Mouse (Mus musculus) heart, adult 18-20 months (tissue): ENCODE results near the gene Prl5a1. TPM values are rescaled to one million over a fixed set of nuclear protein-coding genes. Genes with fewer than 3 reads are reported as not detected.

ENCODE experiments used
- DNase-seq, 2 experiments: peaks; one replicate each; pipeline ENCODE4 v3.0.0; 2021 to 2022; ENCODE audit warnings: mixed read lengths in 1 of 2
- long read RNA-seq, 2 experiments: library from polyadenylated mRNA; stranded (forward); transcript quantifications; one replicate each; pipeline ENCODE4 v2.0.0; 2021
- total RNA-seq, 2 experiments: library from RNA; stranded (reverse); gene quantifications; 2 replicates each; pipeline ENCODE4 v1.2.3; 2021

Gene Prl5a1
- not detected for total RNA-seq
- long read RNA-seq, experiment 1: 0 reads
- long read RNA-seq, experiment 2: 0 reads

DNA sequence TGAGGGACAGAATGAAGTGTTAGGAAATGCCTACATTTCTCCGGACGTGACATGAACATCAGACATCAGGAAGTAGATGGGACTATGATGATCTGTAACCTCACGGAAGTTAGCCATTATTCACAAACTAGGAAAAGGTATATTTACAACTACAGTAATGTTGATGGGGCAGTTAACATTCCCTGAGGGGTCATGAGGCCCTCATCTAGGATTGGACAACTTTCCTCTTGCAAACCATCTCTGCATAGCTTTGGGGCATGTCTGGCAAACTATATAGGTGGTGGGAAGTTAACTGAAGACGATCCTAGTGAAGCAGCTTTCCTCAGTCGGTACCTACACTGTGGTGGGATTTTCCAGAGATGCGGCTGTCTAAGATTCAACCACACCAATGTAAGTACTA lies at the start of gene Prl5a1:
Prl5a1 (plus strand) TSS at position 301 of the 400 bp plus-strand sequence.
- no peak for DNase-seq

- DNase-seq: no peak
Observed at GRCm38 (mm10) chr13:28096161-28096560, 46.1 kb upstream of the Prl5a1 start.

GRCm38 (mm10) chr13:28108536-28108935 lies 33.7 kb upstream of the Prl5a1 start:
- DNase-seq: no peak

DNA sequence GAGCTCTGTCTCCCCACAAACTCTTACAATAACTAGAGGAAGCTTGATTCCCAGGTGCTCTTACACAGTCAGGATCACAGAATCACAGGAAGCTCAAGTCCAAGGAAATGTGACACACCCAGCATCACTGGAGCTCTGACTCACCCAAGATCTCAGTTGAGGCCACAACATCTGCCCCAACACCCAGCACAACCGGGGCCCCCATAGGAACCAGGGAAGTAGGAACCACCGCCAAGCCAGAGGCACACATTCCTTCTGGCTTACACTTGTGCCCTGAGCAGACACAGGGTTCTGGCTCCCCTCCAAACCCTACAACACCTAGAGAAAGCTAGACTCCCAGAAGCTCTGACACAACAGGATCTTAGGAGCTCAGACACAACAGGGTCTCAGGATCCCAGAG lies 9.5 kb upstream of the Prl5a1 start:
- no peak for DNase-seq

DNA sequence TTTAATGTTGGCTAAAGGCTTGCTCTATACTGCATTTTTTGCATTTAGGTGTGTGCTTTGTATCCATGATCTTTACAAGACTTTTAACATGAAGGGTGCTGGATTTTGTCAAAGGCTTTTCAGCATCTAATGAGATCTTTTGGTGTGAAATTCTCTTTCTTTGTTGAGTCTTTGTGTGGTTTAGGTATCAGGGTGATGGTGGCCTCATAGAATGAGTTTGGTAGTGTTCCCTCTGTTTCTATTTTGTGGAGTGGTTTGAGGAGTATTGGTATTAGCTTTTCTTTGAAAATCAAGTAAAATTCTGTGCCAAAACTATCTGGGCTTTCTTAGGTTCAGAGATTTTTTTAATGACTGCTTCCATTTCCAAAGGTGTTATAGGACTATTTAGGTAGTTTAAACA lies 6.5 kb upstream of the Prl5a1 start:
- no peak for DNase-seq

Other genes starting within 250 kb of the Prl5a1 start
- gene Prl4a1, start 126.3 kb upstream of the Prl5a1 start, total RNA-seq: not detected
- gene Gm11361, start 115.0 kb downstream of the Prl5a1 start, total RNA-seq: 10 to 100 TPM; 75.5 to 85.3 TPM